Mouse (Mus musculus) midbrain, embryonic 12.5 days (tissue): ENCODE results near the gene Otop1. TPM values are rescaled to one million over a fixed set of nuclear protein-coding genes. Genes with fewer than 3 reads are reported as not detected.

Experiments
- ATAC-seq: fragments of 200-750 bp; cut with Nextera tagmentation; 2 replicates; pipeline ENCODE4 v1.8.0; 2017; ENCODE audit warnings: low read depth, moderate TSS enrichment, moderate library complexity; ENCODE audit not compliant: low FRiP score
- H3K27ac ChIP-seq: fragments of 300-500 bp; sonication (generic); replicated peaks from 2 replicates; pipeline ENCODE4 v1.5.1; 2016; ENCODE audit warnings: mild to moderate bottlenecking
- H3K27me3 ChIP-seq: fragments of 300-500 bp; sonication (generic); 2 replicates; pipeline ENCODE4 v1.6.1; 2016; ENCODE audit warnings: mild to moderate bottlenecking
- H3K36me3 ChIP-seq: fragments of 300-500 bp; sonication (generic); 2 replicates; pipeline ENCODE4 v1.6.1; 2016
- H3K4me1 ChIP-seq: fragments of 300-500 bp; sonication (generic); 2 replicates; pipeline ENCODE4 v1.6.1; 2016
- H3K4me2 ChIP-seq: fragments of 300-500 bp; sonication (generic); replicated peaks from 2 replicates; pipeline ENCODE4 v1.6.1; 2016; ENCODE audit warnings: mild to moderate bottlenecking, moderate library complexity
- H3K4me3 ChIP-seq: fragments of 300-500 bp; sonication (generic); 2 replicates; pipeline ENCODE4 v1.5.1; 2016; ENCODE audit warnings: mild to moderate bottlenecking
- H3K9ac ChIP-seq: fragments of 300-500 bp; sonication (generic); replicated peaks from 2 replicates; pipeline ENCODE4 v1.6.1; 2016; ENCODE audit warnings: mild to moderate bottlenecking, moderate library complexity
- H3K9me3 ChIP-seq: fragments of 300-500 bp; sonication (generic); 2 replicates; pipeline ENCODE4 v1.6.1; 2016; ENCODE audit warnings: mild to moderate bottlenecking
- WGBS: fragments of 180-500 bp; shearing (Covaris S2); methylation state at CpG from one replicate; pipeline ENCODE4 v1.1.7; 2016; 5-methylcytosine and 5-hydroxymethylcytosine counted together
- polyA plus RNA-seq: library from polyadenylated mRNA; unstranded; fragments of >200 nt; fragmentation: Nextera tagmentation; extraction: Ambion mirVana; gene quantifications from 2 replicates; pipeline ENCODE4 v1.2.1, GENCODE M21; 2016

Otop1 gene
- polyA plus RNA-seq, 1 experiment from 2014 or later: not detected

DNA sequence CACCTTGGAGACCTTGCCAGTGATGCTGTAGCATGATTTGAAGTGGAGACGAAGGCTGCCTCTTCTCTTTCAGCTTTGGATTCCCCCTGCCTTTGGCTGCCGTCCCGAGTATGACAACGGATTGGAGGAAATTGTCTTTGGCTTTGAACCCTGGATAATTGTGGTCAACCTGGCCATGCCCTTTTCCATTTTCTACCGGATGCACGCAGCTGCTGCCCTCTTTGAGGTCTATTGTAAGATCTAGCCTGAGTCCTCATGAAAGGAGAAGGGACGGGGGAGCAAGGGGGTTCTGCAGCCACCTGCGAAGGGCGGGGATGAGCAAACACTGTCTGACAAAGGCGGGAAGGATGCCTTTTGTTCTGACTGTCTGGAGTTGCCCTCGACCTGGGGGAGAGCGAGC is 26.9 kb downstream of the Otop1 start:
- H3K4me2 ChIP-seq: no peak overlapping the region
- WGBS: 24% methylated on average over 12 of the region's 12 CpGs
- no peak for ATAC-seq
- H3K4me1 ChIP-seq: no peaks in the 10 kb centered on the region
- H3K9me3 ChIP-seq: no peaks in the 10 kb centered on the region
- H3K36me3 ChIP-seq: no peaks in the 10 kb centered on the region
- H3K27me3 ChIP-seq: no peaks in the 10 kb centered on the region
- H3K4me3 ChIP-seq: no peak overlapping the region
- H3K9ac ChIP-seq: no peak overlapping the region
- H3K27ac ChIP-seq: no peak overlapping the region

DNA sequence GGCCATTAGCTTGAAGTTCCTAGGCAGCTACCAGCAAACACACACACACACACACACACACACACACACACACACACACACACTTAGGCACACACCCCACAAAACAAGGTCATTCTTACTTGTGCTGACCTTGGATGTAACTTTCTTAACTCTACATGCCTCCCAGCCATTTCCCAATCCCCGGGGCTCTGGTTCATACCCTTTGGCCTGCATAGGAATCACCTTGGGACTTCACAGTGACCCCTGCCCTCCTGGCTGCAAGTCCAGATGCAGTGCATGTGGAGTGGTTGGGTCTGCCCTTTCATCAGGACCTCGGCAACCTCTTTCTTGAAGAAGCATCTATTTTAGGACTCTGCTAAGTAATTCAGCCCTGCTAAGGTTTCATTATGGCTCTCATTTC is 29.5 kb downstream of the Otop1 start:
- WGBS: 81% methylated on average over 2 of the region's 2 CpGs
- peaks cover 11% of the 10 kb centered on the region for H3K27me3 ChIP-seq
- no peak overlapping the region for H3K9ac ChIP-seq
- H3K9me3 ChIP-seq: no peaks in the 10 kb centered on the region
- H3K4me3 ChIP-seq: no peak overlapping the region
- ATAC-seq: no peak
- H3K27ac ChIP-seq: no peak overlapping the region
- H3K36me3 ChIP-seq: no peaks in the 10 kb centered on the region
- H3K4me2 ChIP-seq: no peak overlapping the region
- no peaks in the 10 kb centered on the region for H3K4me1 ChIP-seq

DNA sequence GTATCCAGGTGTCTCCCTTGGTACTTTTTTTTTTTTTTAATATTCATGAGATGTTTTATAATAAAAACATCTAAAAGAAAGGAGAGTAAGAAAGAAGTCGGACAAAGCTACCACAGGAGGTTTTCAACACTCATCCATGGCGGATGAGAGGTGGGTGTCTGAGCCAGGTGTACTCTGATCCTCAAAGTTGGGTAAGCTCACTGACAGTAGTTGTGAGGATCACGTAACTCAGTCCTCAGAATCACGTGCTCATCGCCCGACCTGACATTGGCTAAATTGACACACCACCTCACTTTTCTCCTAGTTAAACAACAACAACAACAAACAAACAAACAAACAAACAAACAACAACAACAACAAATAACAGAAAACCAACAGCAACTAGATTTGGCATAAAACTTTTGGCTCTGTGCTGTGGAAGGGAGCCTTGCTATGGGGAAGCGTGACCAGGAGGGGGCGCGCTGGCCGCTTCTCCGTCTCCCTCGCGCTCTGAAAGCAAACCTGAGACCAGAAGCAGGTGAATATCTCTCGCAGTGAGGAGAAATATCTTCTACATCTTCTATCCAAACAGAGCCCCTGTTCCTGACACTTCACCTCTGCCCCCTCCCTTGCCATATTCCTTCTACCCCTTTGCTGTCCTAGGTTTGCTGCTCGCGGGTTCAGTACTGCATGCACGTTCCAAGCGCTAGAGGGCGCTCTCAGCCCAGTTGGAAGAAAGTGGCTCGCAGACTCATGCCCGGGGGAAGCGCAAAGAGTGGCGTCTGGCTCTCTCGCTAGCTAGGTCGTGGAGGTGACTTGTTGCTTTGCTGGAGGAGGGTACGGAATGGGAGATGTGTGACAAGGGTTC is 31.7 kb downstream of the Otop1 start:
- Histone ChIP-seq H3K4me2 (peak overlapping the region; percentile 56), H3K9ac (peak overlapping the region; percentile 29; the same call in 1 of the 2 replicates), H3K9me3 (no peaks in the 10 kb centered on the region), H3K27ac (no peak overlapping the region), H3K27me3 (peaks cover 11% of the 10 kb centered on the region), H3K4me1 (no peaks in the 10 kb centered on the region), H3K4me3 (peak overlapping the region; percentile 38), H3K36me3 (no peaks in the 10 kb centered on the region)
- ATAC-seq: peak; percentile 86
- WGBS: 10% methylated on average over 26 of the region's 26 CpGs

DNA sequence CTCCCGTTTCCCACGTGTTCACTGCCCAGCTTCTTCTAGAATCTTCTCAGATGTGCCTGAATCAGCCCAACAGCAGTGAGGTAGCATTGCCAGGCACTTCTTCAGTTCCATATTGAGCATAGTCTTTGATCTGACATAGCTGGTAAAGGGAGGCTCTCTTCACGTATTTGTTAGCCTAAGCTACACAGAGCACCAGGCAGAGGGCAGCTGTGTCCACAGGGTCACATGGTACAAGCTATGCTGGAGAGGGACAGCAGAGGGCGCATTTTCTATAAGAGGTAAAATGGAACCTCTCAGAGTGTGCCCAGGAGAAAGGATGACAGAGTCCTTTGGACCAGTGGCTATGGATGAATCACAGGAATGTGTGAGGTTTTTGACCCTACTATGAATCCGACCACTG is 33.1 kb downstream of the Otop1 start:
- H3K4me1 ChIP-seq: no peaks in the 10 kb centered on the region
- H3K27me3 ChIP-seq: peaks cover 11% of the 10 kb centered on the region
- no peak overlapping the region for H3K27ac ChIP-seq
- H3K4me3 ChIP-seq: no peak overlapping the region
- no peaks in the 10 kb centered on the region for H3K9me3 ChIP-seq
- H3K36me3 ChIP-seq: no peaks in the 10 kb centered on the region
- no peak overlapping the region for H3K4me2 ChIP-seq
- peak; percentile 48; the same call in 1 of the 2 replicates for ATAC-seq
- 53% methylated on average over 5 of the region's 5 CpGs for WGBS
- no peak overlapping the region for H3K9ac ChIP-seq

DNA sequence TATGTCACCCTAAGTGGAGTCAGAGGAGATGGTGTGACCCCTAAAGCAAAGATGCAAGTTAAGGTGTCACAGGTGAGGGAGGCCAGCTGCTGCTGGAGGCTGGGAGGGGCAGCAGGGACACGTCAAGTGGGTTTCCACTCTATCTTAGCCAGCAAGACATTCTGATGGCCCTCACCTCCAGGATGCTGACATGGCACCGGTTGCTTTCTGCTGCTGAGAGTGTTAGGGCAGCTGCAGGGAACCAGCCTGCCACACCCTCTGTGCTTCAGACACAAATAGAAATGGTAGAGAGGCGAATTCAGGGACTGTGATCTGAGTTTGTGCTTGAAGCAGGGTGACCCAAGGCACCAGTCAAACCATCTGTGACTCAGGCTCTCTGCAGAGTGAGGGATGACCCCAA is 34.0 kb downstream of the Otop1 start:
- no peaks in the 10 kb centered on the region for H3K9me3 ChIP-seq
- no peak overlapping the region for H3K4me2 ChIP-seq
- no peaks in the 10 kb centered on the region for H3K4me1 ChIP-seq
- peaks cover 11% of the 10 kb centered on the region for H3K27me3 ChIP-seq
- H3K9ac ChIP-seq: no peak overlapping the region
- no peak for ATAC-seq
- H3K4me3 ChIP-seq: no peak overlapping the region
- H3K27ac ChIP-seq: no peak overlapping the region
- H3K36me3 ChIP-seq: no peaks in the 10 kb centered on the region
- 80% methylated on average over 3 of the region's 3 CpGs for WGBS

DNA sequence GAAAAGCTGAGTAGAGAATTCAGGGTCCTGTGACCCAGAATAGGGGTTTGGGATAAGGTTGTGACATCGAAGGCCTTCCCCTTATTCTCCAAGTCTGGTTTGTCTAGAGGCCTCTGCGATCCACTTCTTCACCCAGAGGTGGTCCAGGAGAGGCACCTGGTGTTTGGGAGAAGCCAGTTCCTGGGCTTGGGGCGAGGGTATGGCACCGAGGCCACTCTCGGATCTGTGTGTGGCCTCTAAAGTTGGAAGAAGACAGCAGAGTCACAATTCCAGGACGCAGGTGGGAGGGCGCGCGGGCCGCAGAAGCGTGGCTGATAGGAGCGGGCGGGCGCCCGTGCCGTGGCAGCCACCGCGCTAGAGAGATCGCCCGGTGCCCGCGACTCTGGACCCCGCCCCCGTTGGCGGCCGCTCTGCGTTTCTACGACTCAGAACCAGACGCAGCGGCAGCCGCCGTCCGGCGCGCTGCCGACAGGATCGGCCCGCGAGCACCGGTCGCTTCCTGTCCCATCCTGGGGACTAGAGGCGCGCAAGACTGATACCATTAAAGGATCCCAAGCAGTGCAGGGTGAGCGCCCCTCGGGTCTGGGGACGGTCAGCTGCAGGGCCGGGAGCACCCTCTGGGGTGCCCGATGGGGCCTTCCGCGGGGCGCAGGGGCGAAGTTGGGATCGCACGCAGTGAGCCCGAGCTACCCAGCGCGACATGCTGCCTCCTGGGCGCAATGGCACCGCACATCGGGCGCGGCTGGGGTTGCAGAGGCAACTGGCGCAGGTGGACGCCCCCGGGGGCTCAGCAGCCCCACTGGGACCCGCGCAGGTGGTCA is 43.4 kb downstream of the Otop1 start, which contains the start of gene Drd5:
Gene Drd5, plus strand, starts transcription at position 402 of the 821 bp plus-strand sequence.
- 2% methylated on average over 67 of the region's 67 CpGs for WGBS
- H3K27ac ChIP-seq: no peak within 1 kb of the TSS
- peaks cover 48% of the 10 kb centered on the region for H3K27me3 ChIP-seq
- H3K4me1 ChIP-seq: peaks cover 7% of the 10 kb centered on the region
- H3K4me2 ChIP-seq: peak within 1 kb of the TSS; percentile 63
- no peaks in the 10 kb centered on the region for H3K9me3 ChIP-seq
- ATAC-seq: 0 out of 2 replicates have a peak, but pooled peaks have one; percentile 62
- H3K4me3 ChIP-seq: peak within 1 kb of the TSS; percentile 44
- H3K9ac ChIP-seq: peak within 1 kb of the TSS; percentile 42
- H3K36me3 ChIP-seq: no peaks in the 10 kb centered on the region

DNA sequence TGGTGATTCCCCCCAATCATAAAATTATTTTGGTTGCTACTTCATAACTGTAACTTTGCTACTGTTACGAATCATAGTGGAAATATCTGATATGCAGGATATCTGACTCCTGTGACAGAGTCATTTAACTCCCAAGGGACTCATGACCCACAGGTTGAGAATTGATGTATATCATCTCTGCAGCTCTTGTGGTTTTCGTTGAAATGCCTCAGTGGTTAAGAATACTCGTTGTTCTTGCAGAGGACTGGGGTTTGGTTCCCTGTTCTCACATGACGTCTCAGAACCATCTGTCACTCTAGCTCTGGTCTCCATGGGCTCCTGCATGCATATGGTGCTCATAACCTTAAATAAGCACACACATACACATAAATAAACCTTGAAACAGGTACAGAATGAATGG is 57.6 kb downstream of the Otop1 start:
- Histone ChIP-seq H3K36me3 (no peaks in the 10 kb centered on the region), H3K27me3 (no peaks in the 10 kb centered on the region), H3K9ac (no peak overlapping the region), H3K4me3 (no peak overlapping the region), H3K9me3 (no peaks in the 10 kb centered on the region), H3K4me1 (no peaks in the 10 kb centered on the region), H3K27ac (no peak overlapping the region), H3K4me2 (no peak overlapping the region)
- 86% methylated on average over 4 of the region's 4 CpGs for WGBS
- ATAC-seq: no peak

DNA sequence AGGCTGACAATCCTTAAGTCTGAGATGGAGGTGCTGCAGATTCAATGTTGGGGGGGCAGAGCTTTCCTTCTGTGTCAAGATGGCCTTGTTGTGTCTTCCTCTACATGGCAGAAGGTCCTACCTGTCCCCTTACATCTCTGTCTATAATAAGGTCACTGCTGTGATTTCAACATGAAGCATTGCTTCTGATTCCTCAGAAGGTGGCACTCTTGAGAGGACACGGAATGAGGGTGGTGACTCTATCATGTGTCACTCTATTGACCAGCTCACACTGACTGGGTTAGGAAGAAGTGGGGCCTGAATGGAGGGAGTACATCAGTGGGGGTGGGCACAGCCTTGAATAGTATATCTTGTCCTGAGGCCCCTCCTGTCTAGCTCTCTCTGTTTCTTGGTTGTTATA is 58.8 kb downstream of the Otop1 start:
- Histone ChIP-seq H3K27ac (no peak overlapping the region), H3K4me1 (no peaks in the 10 kb centered on the region), H3K9me3 (no peaks in the 10 kb centered on the region), H3K4me3 (no peak overlapping the region), H3K36me3 (no peaks in the 10 kb centered on the region), H3K9ac (no peak overlapping the region), H3K27me3 (no peaks in the 10 kb centered on the region), H3K4me2 (no peak overlapping the region)
- ATAC-seq: no peak
- 44% methylated on average over 1 of the region's 1 CpGs for whole genome bisulfite sequencing

DNA sequence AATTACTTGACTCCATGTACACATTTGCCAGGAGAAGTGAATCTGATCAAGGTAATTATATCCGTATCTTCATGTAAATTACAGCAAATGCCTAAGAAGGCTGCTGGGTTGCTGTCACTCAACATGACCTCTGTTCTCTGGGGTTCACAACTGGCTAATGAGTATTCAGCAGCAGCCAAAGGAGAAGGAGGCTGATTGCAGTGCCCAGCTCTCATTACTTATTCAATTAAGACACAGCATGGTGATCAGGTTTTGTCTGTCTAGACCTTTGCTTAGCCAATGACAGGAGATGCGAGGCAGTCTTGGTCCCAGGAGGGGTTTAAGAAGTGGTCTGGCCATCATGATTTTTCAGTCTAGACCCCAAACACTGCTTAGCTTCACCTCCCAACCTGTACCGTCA is 67.3 kb downstream of the Otop1 start:
- Histone ChIP-seq H3K4me1 (peaks cover 10% of the 10 kb centered on the region; the same call in 1 of the 2 replicates), H3K9me3 (no peaks in the 10 kb centered on the region), H3K27ac (no peak overlapping the region), H3K36me3 (no peaks in the 10 kb centered on the region), H3K4me3 (no peak overlapping the region), H3K27me3 (no peaks in the 10 kb centered on the region), H3K9ac (no peak overlapping the region), H3K4me2 (no peak overlapping the region)
- peak; percentile 52; the same call in 1 of the 2 replicates for ATAC-seq
- 64% methylated on average over 3 of the region's 3 CpGs for WGBS

DNA sequence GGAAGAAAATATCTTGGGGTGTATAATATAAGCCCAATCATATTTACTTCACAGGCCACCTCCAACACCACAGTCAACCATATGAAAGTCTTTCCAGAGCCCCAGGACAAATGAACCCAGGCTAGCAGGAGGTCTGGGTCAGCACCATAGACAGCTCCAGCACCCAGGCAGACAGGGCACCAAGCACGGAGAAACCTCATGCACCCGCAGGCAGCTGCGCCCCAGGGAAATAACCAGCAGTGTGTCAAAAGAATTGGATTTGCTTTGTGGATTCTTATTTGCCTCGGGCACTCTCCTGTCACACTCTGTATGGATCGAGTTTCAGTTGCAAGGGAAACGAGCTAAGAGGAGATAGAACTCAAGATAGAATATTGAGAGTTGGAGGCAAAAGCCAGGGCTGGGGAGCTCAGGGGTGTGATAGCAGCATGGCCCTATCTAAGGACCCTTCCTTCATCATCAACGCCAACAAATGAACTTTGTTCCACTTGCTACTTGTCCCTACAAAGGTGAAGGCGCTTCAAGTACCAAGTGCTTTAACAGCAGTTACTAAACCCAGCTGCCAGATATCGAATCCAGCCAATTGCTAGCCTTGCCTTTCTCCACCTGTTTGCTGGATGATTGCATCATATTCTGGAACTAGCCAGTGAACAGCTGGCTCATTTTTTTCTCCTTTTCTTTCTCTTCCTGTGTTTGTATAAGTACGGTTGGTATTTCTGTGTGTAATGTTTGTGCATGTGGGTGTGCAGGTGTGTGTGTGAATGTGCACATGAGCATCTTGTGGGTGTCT is 71.1 kb downstream of the Otop1 start:
- WGBS: 36% methylated on average over 10 of the region's 10 CpGs
- Histone ChIP-seq H3K9me3 (no peaks in the 10 kb centered on the region), H3K27me3 (no peaks in the 10 kb centered on the region), H3K9ac (no peak overlapping the region), H3K4me3 (no peak overlapping the region), H3K4me1 (peaks cover 23% of the 10 kb centered on the region), H3K4me2 (no peak overlapping the region), H3K36me3 (no peaks in the 10 kb centered on the region), H3K27ac (no peak overlapping the region)
- ATAC-seq: no peak

DNA sequence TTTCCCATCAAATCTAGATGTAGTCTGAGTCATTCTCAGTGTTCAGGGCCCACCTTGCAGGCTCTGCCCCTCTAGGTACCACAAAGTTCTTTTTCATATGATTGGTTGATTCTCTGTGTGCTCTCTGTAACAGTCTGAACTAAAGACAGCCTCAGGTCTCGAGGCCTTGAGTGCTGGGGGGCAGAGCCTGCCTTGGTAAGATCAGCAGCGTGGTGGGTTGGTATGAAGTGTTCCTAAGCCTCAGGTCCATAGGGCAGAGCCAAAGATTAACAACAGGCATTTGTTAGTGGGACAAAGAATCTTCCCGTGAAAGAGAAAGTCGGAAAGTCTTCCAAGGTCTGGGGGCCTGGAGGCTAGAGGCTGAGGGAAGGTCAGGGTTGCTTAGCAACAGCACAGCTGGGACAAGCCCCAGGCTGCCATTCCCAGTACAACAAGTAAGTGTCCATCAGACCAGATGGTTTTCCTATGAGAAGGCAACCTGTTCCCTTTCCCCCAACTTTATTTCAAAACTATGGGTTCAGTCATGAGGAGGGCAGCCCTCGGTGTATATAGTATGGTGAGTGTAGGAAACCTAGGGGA is 74.7 kb downstream of the Otop1 start:
- Histone ChIP-seq H3K9me3 (no peaks in the 10 kb centered on the region), H3K4me3 (no peak overlapping the region), H3K27me3 (no peaks in the 10 kb centered on the region; the same call in none of the 2 replicates), H3K27ac (peak overlapping the region; percentile 39; the same call in 1 of the 2 replicates), H3K4me2 (no peak overlapping the region), H3K36me3 (no peaks in the 10 kb centered on the region), H3K4me1 (peaks cover 23% of the 10 kb centered on the region), H3K9ac (no peak overlapping the region)
- peak; percentile 64; the same call in 1 of the 2 replicates for ATAC-seq
- 19% methylated on average over 5 of the region's 5 CpGs for WGBS
